Mouse (Mus musculus) forebrain, embryonic 12.5 days (tissue): ENCODE results near the gene Cblc. TPM values are rescaled to one million over a fixed set of nuclear protein-coding genes. Genes with fewer than 3 reads are reported as not detected.

Experiments
- ATAC-seq: fragments of 200-750 bp; cut with Nextera tagmentation; 2 replicates; pipeline ENCODE4 v1.8.0; 2017; ENCODE audit warnings: moderate TSS enrichment; ENCODE audit not compliant: low FRiP score
- H3K27ac ChIP-seq: fragments of 300-500 bp; sonication (generic); 2 replicates; pipeline ENCODE4 v1.5.1; 2016; ENCODE audit warnings: mild to moderate bottlenecking
- H3K27me3 ChIP-seq: fragments of 300-500 bp; sonication (generic); 2 replicates; pipeline ENCODE4 v1.6.1; 2016; ENCODE audit warnings: mild to moderate bottlenecking
- H3K36me3 ChIP-seq: fragments of 300-500 bp; sonication (generic); replicated peaks from 2 replicates; pipeline ENCODE4 v1.6.1; 2016; ENCODE audit warnings: mild to moderate bottlenecking
- H3K4me1 ChIP-seq: fragments of 300-500 bp; sonication (generic); 2 replicates; pipeline ENCODE4 v1.6.1; 2016
- H3K4me2 ChIP-seq: fragments of 300-500 bp; sonication (generic); 2 replicates; pipeline ENCODE4 v1.6.1; 2016; ENCODE audit warnings: mild to moderate bottlenecking, moderate library complexity
- H3K4me3 ChIP-seq: fragments of 300-500 bp; sonication (generic); replicated peaks from 2 replicates; pipeline ENCODE4 v1.5.1; 2016; ENCODE audit warnings: mild to moderate bottlenecking
- H3K9ac ChIP-seq: fragments of 300-500 bp; sonication (generic); 2 replicates; pipeline ENCODE4 v1.6.1; 2016; ENCODE audit warnings: mild to moderate bottlenecking
- H3K9me3 ChIP-seq: fragments of 300-500 bp; sonication (generic); 2 replicates; pipeline ENCODE4 v1.6.1; 2016
- WGBS: fragments of 180-500 bp; shearing (Covaris S2); methylation state at CpG from one replicate; pipeline ENCODE4 v1.1.7; 2016; 5-methylcytosine and 5-hydroxymethylcytosine counted together
- polyA plus RNA-seq: library from polyadenylated mRNA; unstranded; fragments of >200 nt; fragmentation: Nextera tagmentation; extraction: Ambion mirVana; gene quantifications from 2 replicates; pipeline ENCODE4 v1.2.1, GENCODE M21; 2016

The Cblc gene
- 0.47 and 0.56 TPM in 2 replicates for polyA plus RNA-seq

DNA sequence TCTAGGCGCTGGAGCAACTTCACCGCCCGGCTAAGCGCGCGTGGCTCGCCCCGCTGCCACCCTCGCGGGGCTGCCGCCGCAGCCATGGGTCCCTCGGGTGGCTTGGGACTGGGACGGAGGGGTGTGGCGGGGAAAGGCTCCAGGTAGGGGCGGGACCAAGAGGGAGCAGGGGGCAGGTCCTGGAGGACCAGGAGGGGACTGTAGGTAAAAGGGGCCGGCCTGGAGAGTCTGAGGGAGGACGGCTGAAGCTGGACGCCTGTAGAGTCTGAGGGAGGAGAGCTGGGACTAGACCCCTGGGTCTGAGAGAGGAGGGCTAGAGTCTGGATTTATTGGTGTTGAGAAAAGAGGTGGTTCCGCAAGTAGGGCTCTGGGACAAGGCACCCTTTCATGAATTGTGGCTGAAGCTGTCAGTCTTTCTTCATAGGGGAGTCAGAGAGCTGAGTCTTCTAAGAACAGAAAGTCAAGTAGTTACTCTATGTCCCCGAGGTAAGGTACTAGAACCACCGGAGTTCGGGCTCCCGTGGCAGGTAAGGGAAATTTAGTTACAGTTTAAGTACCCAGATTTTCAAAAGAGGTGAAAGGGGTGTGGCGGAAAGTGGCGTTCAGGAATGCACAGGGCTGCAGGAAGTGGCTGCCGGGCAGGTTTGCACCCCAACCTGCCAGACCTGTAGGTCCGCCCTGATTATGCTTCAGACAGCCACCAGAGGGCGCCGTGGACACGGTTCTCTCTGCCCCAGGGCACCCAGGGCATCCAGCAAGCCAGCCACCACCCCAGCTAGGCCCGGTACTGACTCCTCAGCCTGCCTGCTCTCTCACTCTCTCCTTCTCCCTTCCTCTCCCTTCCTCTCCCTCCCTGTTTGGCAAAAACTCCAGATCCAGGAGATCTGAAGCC lies at the start of gene Cblc:
Cblc (minus strand) TSS at position 113 of the 892 bp plus-strand sequence.
- WGBS, result 2% methylated on average over 32 of the region's 32 CpGs

DNA sequence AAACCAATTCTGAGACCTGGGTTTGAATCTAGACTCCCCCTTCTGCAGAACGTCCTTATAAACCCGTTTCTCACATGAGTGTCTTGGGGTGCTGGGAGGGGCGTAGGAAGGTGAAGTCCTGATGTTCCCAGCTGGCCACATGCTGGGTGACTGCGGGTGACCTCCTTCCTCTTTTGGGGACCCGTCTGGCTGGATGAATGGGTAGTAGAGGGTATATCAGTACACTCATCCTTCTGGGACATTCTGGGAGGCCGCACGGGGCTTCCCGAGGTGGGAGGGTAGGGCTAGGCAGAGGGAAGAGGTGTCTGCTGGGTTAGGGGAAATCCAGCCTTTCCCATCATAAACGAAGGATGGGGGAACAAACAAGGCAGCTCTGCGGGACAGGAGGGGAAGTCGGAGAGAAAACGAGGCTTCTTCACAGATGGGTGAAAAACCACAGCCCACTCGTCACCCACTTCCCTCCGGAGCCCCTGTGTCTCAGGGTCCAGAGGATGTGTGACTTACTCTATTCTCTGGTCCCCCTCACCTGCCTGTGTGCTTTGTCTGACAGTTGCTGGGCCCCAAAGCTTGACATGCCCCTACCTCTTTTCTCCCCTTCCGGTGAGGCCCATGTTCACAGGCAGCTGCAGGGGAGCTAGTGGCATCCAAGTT lies 48.0 kb upstream of the Cblc start:
- H3K4me1 ChIP-seq, result no peaks in the 10 kb centered on the region
- no peak for ATAC-seq
- WGBS, result 66% methylated on average over 15 of the region's 15 CpGs
- H3K9me3 ChIP-seq, result no peaks in the 10 kb centered on the region
- H3K9ac ChIP-seq, result no peak overlapping the region
- no peaks in the 10 kb centered on the region for H3K36me3 ChIP-seq
- H3K27ac ChIP-seq, result no peak overlapping the region
- H3K4me3 ChIP-seq, result no peak overlapping the region
- H3K4me2 ChIP-seq, result no peak overlapping the region
- H3K27me3 ChIP-seq, result peaks cover 57% of the 10 kb centered on the region

More for the DNA sequence above, at the start of gene Cblc:
- Histone ChIP-seq H3K9me3 (no peaks in the 10 kb centered on the region), H3K4me3 (no peak within 1 kb of the TSS; the same call in 1 of the 2 replicates), H3K9ac (no peak within 1 kb of the TSS), H3K27me3 (peaks cover 33% of the 10 kb centered on the region), H3K36me3 (no peaks in the 10 kb centered on the region), H3K4me2 (no peak within 1 kb of the TSS), H3K4me1 (no peaks in the 10 kb centered on the region), H3K27ac (no peak within 1 kb of the TSS)
- no peak for ATAC-seq

DNA sequence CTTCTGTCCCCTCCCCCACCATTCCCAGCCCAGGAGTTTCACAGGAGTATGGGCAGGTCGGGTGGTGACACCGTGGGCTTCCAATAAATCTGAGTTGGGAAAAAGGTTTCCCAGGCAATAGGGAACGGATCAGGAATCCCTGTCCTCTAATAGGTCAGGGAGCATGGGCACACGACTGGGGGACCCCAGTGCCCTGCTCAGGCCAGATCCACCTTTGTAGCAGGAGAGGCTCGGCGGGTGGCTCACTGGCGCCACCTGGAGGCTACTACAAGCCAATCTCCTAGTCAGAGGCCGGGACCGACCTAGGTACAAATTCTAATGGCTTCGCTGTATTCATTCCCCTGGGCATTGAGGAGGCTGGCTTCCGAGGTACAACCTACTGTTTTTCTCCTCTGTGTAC lies 47.0 kb upstream of the Cblc start:
- Histone ChIP-seq H3K27me3 (peaks cover 54% of the 10 kb centered on the region), H3K4me3 (no peak overlapping the region), H3K4me2 (no peak overlapping the region), H3K36me3 (no peaks in the 10 kb centered on the region), H3K27ac (no peak overlapping the region), H3K4me1 (no peaks in the 10 kb centered on the region), H3K9me3 (no peaks in the 10 kb centered on the region), H3K9ac (no peak overlapping the region)
- ATAC-seq, result 0 out of 2 replicates have a peak, but pooled peaks have one; percentile 44
- WGBS, result 6% methylated on average over 11 of the region's 11 CpGs

DNA sequence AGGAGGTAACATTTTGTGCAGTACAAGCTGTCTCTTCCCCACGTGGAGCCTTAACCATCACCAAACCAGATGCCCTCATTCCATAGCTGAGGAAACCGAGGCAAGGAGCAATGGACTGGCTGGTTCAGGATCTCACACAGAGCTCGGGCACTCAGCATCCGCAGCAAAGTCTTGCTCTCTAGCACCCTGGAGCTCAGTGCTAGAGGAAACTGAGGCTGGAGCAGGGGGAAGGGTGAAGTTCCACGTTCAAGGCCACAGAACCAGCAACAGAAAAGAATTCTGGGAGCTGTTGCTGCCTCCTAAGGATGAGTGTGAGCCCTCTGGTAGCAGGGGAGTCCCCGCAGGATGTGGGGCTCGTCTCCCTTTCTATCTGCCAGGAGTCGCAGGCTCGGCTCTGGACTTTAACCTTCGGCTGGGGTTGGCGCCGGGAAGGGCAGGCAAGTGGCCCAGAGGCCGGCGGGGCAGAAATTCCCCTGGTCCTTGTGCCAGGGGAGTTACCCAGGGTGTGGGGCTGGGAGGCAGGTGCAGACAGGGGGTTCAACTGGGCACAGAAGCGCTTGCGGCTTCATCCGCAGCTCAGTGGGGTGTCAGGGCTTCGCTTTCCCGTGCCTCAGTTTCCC lies 46.4 kb upstream of the Cblc start:
- Histone ChIP-seq H3K4me3 (no peak overlapping the region), H3K27ac (no peak overlapping the region), H3K4me2 (no peak overlapping the region), H3K9ac (no peak overlapping the region), H3K27me3 (peaks cover 49% of the 10 kb centered on the region), H3K9me3 (no peaks in the 10 kb centered on the region), H3K36me3 (no peaks in the 10 kb centered on the region), H3K4me1 (no peaks in the 10 kb centered on the region)
- ATAC-seq, result no peak
- WGBS, result 29% methylated on average over 19 of the region's 19 CpGs

DNA sequence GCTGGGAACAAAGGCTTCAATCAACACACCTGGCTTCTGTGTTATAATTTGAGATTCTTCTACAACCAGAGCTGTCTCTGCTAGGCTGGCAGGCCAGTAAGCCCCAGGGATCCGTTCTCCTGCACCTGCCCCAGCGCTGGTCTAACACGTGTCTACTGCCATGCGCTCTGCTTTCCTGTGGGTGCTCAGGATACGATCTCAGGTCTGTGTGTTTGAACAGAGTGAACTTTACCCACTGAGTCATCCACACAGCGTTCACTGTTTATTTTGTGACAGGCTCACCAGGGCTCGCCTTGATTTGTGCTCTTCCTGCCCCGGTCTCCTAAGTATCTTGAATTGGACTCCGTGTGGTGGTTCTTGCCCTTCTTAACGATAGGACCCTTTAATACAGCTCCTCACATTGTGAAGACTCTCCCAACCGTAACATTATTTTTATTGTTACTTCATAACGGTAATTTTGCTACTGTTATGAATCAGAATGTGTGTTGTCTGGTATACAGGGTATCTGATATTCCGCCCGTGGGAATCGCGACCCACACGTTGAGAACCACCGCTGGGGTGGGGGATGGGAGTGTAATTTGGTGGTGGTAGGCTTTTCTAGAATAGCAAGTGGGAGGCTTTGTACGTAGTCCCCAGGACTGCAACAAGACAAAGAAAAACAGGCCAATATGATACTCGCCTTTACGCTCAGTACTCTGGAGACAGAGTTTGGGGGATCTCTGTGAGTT lies 45.2 kb upstream of the Cblc start:
- no peak overlapping the region for H3K4me2 ChIP-seq
- 0 out of 2 replicates have a peak, but pooled peaks cover 2% of the 10 kb centered on the region for H3K9me3 ChIP-seq
- peaks cover 38% of the 10 kb centered on the region for H3K27me3 ChIP-seq
- H3K4me1 ChIP-seq, result no peaks in the 10 kb centered on the region
- no peak overlapping the region for H3K9ac ChIP-seq
- H3K27ac ChIP-seq, result no peak overlapping the region
- no peak for ATAC-seq
- H3K4me3 ChIP-seq, result no peak overlapping the region
- WGBS, result 83% methylated on average over 21 of the region's 21 CpGs
- no peaks in the 10 kb centered on the region for H3K36me3 ChIP-seq

DNA sequence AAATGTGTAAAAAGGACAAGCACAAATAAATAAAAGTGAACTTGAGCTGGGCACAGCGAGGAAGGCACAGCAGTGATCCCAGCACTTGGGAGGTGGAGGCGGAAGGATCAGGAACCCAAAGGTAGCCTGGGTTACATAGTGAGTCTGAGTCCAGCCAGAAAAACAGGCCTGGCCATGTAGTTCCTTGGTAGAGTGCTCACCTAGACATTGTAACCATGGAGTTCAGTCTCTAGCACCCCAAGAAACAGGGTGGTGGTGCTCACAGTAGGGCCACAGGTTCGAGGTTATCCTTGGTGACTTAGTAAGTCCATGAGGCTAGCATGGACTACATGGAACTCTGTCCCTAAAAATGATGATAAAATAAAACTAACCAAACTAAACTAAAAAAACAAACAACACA lies 44.3 kb upstream of the Cblc start:
- Histone ChIP-seq H3K36me3 (no peaks in the 10 kb centered on the region), H3K4me3 (no peak overlapping the region), H3K4me1 (no peaks in the 10 kb centered on the region), H3K9me3 (0 out of 2 replicates have a peak, but pooled peaks cover 3% of the 10 kb centered on the region), H3K27me3 (peaks cover 31% of the 10 kb centered on the region), H3K4me2 (no peak overlapping the region), H3K27ac (no peak overlapping the region), H3K9ac (no peak overlapping the region)
- ATAC-seq, result no peak
- 84% methylated on average over 3 of the region's 3 CpGs for WGBS

DNA sequence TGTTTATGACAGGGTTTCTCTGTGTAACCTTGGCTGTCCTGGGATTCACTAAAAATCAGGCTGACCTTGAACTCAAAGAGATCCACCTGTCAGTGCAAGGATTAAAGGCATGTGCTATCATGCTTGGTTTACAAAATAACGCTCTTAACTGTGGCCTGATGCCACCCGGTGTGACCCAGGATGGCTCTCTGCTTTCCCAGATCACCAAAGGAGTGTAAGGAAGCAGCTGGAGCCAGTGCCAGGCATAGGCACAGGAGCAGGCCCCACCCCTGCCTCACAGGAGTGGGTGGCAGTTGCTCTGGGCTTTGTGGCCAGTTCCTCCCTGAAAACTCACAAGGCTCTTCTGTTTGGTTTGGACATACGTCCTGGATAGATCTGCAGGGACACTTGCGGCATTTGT lies 43.8 kb upstream of the Cblc start:
- 83% methylated on average over 4 of the region's 4 CpGs for WGBS
- no peak for ATAC-seq
- Histone ChIP-seq H3K4me2 (no peak overlapping the region), H3K4me3 (no peak overlapping the region), H3K9ac (no peak overlapping the region), H3K4me1 (no peaks in the 10 kb centered on the region), H3K27ac (no peak overlapping the region), H3K9me3 (0 out of 2 replicates have a peak, but pooled peaks cover 3% of the 10 kb centered on the region), H3K36me3 (no peaks in the 10 kb centered on the region), H3K27me3 (peaks cover 25% of the 10 kb centered on the region)

DNA sequence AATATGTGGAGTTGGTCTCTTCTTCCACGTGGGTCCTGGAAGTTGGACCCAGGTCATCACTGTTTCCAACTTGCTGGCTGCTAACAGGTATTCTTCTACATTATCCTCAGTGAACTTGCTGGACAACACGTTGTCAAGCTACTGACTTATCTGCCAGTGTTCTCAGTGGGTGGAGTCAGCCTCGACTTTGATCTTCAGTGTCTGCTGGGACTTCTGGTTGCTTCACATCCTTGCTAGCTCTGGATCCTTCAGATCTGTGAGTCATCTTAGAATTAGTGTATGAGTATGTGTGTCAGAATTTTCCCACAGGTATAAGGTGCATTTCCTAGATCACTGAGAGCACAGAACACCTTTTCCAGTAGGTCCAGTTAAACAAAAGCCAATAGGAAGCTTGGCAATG lies 40.2 kb upstream of the Cblc start:
- Histone ChIP-seq H3K27me3 (peaks cover 3% of the 10 kb centered on the region; the same call in 1 of the 2 replicates), H3K4me1 (no peaks in the 10 kb centered on the region), H3K4me3 (no peak overlapping the region), H3K27ac (no peak overlapping the region), H3K9me3 (0 out of 2 replicates have a peak, but pooled peaks cover 3% of the 10 kb centered on the region), H3K36me3 (no peaks in the 10 kb centered on the region), H3K9ac (no peak overlapping the region), H3K4me2 (no peak overlapping the region)
- 74% methylated on average over 3 of the region's 3 CpGs for WGBS
- ATAC-seq, result no peak

DNA sequence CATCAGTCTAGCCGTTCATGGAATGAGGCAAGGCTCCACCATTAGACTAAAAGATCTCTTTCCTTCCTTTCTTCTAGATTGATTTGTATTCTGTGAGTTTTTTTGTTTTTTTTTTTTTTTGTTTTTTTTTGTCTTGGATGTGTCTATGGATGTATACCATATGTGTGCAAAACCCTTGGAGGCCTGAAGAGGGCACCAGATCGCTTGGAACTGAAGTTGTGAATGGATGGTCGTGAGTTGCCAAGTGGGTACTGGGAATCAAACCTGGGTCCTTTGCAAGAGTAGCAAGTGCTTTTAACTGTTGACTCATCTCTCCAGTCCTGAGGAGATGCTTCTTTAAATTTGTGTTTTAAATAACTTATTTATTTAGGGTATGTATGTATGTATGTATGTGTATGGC lies 37.4 kb upstream of the Cblc start:
- 63% methylated on average over 3 of the region's 3 CpGs for WGBS
- H3K36me3 ChIP-seq, result no peaks in the 10 kb centered on the region
- ATAC-seq, result no peak
- peaks cover 10% of the 10 kb centered on the region; the same call in 1 of the 2 replicates for H3K27me3 ChIP-seq
- H3K4me3 ChIP-seq, result no peak overlapping the region
- H3K9ac ChIP-seq, result no peak overlapping the region
- H3K4me2 ChIP-seq, result no peak overlapping the region
- no peak overlapping the region for H3K27ac ChIP-seq
- 0 out of 2 replicates have a peak, but pooled peaks cover 3% of the 10 kb centered on the region for H3K9me3 ChIP-seq
- peaks cover 6% of the 10 kb centered on the region; the same call in 1 of the 2 replicates for H3K4me1 ChIP-seq

DNA sequence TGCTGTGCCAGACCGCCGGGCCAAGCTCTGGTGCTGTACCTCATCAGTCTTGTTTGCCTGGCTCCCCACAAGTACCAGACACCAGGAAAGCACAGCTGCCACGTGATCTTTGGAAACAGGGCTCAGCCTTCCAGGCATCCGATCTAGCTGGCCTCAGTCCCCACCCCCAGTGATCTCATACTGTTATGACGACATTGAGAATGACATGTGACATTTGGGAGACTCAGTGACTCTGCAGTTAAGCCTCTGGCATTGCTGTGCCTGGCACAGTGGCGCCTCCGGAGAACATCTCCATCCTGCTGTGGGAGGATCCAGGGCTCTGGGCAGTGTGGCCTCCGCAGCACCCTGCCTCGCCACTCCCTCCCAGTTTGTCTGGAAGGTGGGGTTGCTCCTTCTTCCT lies 35.2 kb upstream of the Cblc start:
- no peak overlapping the region for H3K27ac ChIP-seq
- H3K4me3 ChIP-seq, result no peak overlapping the region
- no peaks in the 10 kb centered on the region for H3K36me3 ChIP-seq
- 55% methylated on average over 9 of the region's 9 CpGs for WGBS
- H3K9me3 ChIP-seq, result 0 out of 2 replicates have a peak, but pooled peaks cover 1% of the 10 kb centered on the region
- no peak for ATAC-seq
- no peak overlapping the region for H3K4me2 ChIP-seq
- H3K27me3 ChIP-seq, result peaks cover 10% of the 10 kb centered on the region; the same call in 1 of the 2 replicates
- peaks cover 6% of the 10 kb centered on the region; the same call in 1 of the 2 replicates for H3K4me1 ChIP-seq
- no peak overlapping the region for H3K9ac ChIP-seq

DNA sequence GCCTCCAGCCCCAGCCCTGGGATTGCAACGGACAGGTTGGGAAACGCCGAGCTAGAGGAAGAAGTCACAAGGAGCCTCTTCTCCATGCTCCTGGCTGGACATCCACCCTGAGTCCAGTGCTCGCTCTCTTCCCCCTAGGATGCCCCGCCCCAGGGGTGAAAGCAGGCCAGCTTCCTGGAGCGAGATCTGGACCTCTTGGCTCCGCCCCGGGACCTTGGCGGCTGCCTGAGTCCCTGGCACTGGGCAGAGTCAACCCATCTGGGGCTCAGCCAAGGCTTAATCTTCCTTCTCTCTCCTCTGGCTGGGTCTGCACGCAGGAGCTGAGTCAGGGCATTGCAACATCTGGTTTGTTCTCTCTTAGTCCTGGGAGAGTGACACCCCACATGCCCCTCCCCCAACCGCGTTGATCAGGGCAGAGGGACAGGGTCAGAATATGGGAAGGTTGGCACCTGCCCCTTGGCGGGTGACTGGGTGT lies 34.1 kb upstream of the Cblc start:
- Histone ChIP-seq H3K4me1 (peaks cover 6% of the 10 kb centered on the region; the same call in 1 of the 2 replicates), H3K36me3 (no peaks in the 10 kb centered on the region), H3K27me3 (peaks cover 10% of the 10 kb centered on the region; the same call in 1 of the 2 replicates), H3K4me3 (no peak overlapping the region), H3K9me3 (no peaks in the 10 kb centered on the region), H3K4me2 (no peak overlapping the region), H3K27ac (no peak overlapping the region), H3K9ac (no peak overlapping the region)
- no peak for ATAC-seq
- WGBS, result 36% methylated on average over 13 of the region's 13 CpGs
